Mouse (Mus musculus) midbrain, embryonic 14.5 days (tissue): ENCODE measurements around the gene Lmx1a. TPM values are rescaled to one million over a fixed set of nuclear protein-coding genes. Genes with fewer than 3 reads are reported as not detected.
A peak's percentile ranks its signal among the peaks of the same experiment; 100 is the strongest.

Experiments used
- ATAC-seq: fragments of 200-750 bp; cut with Nextera tagmentation; 2 replicates; pipeline ENCODE4 v1.8.0; 2017; ENCODE audit warnings: moderate number of reproducible peaks, moderate library complexity; ENCODE audit not compliant: low FRiP score, low TSS enrichment
- DNase-seq: peaks from one replicate; pipeline ENCODE4 v3.0.0-alpha.2; 2015
- H3K27ac ChIP-seq: fragments of 300-500 bp; sonication (generic); replicated peaks from 2 replicates; pipeline ENCODE4 v1.5.1; 2014; ENCODE audit warnings: mild to moderate bottlenecking, low read depth, low read length, moderate library complexity
- H3K27me3 ChIP-seq: fragments of 300-500 bp; sonication (generic); 2 replicates; pipeline ENCODE4 v1.6.1; 2014; ENCODE audit warnings: low read length, control low read depth, mixed read lengths; ENCODE audit not compliant: control insufficient read depth, insufficient read depth
- H3K36me3 ChIP-seq: fragments of 300-500 bp; sonication (generic); 2 replicates; pipeline ENCODE4 v1.6.1; 2014; ENCODE audit warnings: low read length, control low read depth; ENCODE audit not compliant: control insufficient read depth, insufficient read depth
- H3K4me1 ChIP-seq: fragments of 300-500 bp; sonication (generic); 2 replicates; pipeline ENCODE4 v1.6.1; 2014; ENCODE audit warnings: mild to moderate bottlenecking, antibody characterized with exemption, low read length, control low read depth; ENCODE audit not compliant: control insufficient read depth, insufficient read depth
- H3K4me2 ChIP-seq: fragments of 300-500 bp; sonication (generic); 2 replicates; pipeline ENCODE4 v1.6.1; 2014; ENCODE audit warnings: mild to moderate bottlenecking, low read length, moderate library complexity
- H3K4me3 ChIP-seq: fragments of 300-500 bp; sonication (generic); replicated peaks from 2 replicates; pipeline ENCODE4 v1.5.1; 2014; ENCODE audit warnings: low read depth, low read length
- H3K9ac ChIP-seq: fragments of 300-500 bp; sonication (generic); replicated peaks from 2 replicates; pipeline ENCODE4 v1.6.1; 2014; ENCODE audit warnings: mild to moderate bottlenecking, low read length, moderate library complexity
- H3K9me3 ChIP-seq: fragments of 300-500 bp; sonication (generic); 2 replicates; pipeline ENCODE4 v1.6.1; 2016; ENCODE audit warnings: low read length, control low read depth, mixed read lengths; ENCODE audit not compliant: control insufficient read depth
- WGBS: fragments of 180-500 bp; shearing (Covaris S2); extraction: QIAGEN DNeasy Blood & Tissue Kit; methylation state at CpG from one replicate; pipeline ENCODE4 v1.1.7; 2014; 5-methylcytosine and 5-hydroxymethylcytosine counted together
- polyA plus RNA-seq: library from polyadenylated mRNA; unstranded; fragments of >200 nt; fragmentation: Nextera tagmentation; extraction: Ambion mirVana; gene quantifications from 2 replicates; pipeline ENCODE4 v1.2.1, GENCODE M21; 2014

Gene Lmx1a
- polyA plus RNA-seq, 1 experiment from 2014 or later = 7.1 TPM

- Histone ChIP-seq H3K9me3 (no peaks in the 10 kb centered on the region), H3K27ac (no peak overlapping the region), H3K9ac (no peak overlapping the region), H3K4me2 (no peak overlapping the region), H3K4me3 (no peak overlapping the region), H3K4me1 (no peaks in the 10 kb centered on the region), H3K27me3 (no peaks in the 10 kb centered on the region), H3K36me3 (no peaks in the 10 kb centered on the region)
- ATAC-seq (no peak), DNase-seq (no peak)
- WGBS = 66% methylated on average over 4 of the region's 4 CpGs
Observed at GRCm38 (mm10) chr1:167854801-167855200, 165.8 kb downstream of the Lmx1a start.

GRCm38 (mm10) chr1:167872028-167872427, 183.0 kb downstream of the Lmx1a start:
- DNase-seq (no peak), ATAC-seq (no peak)
- Histone ChIP-seq H3K4me3 (no peak overlapping the region), H3K9me3 (no peaks in the 10 kb centered on the region), H3K27me3 (no peaks in the 10 kb centered on the region), H3K27ac (no peak overlapping the region), H3K4me2 (no peak overlapping the region), H3K9ac (no peak overlapping the region), H3K4me1 (no peaks in the 10 kb centered on the region), H3K36me3 (no peaks in the 10 kb centered on the region)
- 73% methylated on average over 1 of the region's 1 CpGs for WGBS

GRCm38 (mm10) chr1:167874099-167874498, 185.1 kb downstream of the Lmx1a start:
- no peak overlapping the region for H3K4me3 ChIP-seq
- no peak overlapping the region for H3K9ac ChIP-seq
- no peak for DNase-seq
- H3K4me2 ChIP-seq = no peak overlapping the region
- no peaks in the 10 kb centered on the region for H3K27me3 ChIP-seq
- no peaks in the 10 kb centered on the region for H3K4me1 ChIP-seq
- no peak overlapping the region for H3K27ac ChIP-seq
- no peaks in the 10 kb centered on the region for H3K36me3 ChIP-seq
- H3K9me3 ChIP-seq = no peaks in the 10 kb centered on the region
- 62% methylated on average over 3 of the region's 3 CpGs for WGBS
- no peak for ATAC-seq

DNA sequence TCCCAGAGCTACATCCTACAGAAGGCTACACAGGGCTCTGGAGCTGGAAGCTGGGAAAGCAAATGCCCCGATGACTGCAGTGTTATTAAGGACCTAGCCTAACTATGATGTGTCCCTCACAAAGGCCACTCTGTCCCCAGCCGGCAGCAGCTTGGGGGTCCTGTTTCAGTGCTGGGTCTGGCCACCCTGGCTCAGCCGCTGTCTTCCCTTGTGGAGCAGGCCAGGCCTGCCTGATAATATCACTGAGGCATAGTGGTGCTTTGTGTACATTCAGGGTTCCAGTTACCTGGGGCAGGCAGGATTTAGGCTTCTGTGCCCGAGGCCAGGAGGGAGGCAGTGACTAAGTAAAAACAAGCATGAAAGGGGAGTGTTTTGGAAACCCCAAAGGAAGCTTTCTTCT, 188.9 kb downstream of the Lmx1a start:
- WGBS = 79% methylated on average over 4 of the region's 4 CpGs
- no peak overlapping the region for H3K9ac ChIP-seq
- no peak for DNase-seq
- H3K9me3 ChIP-seq = no peaks in the 10 kb centered on the region
- no peak for ATAC-seq
- H3K36me3 ChIP-seq = no peaks in the 10 kb centered on the region
- H3K4me2 ChIP-seq = no peak overlapping the region
- no peak overlapping the region for H3K4me3 ChIP-seq
- no peaks in the 10 kb centered on the region for H3K27me3 ChIP-seq
- H3K4me1 ChIP-seq = no peaks in the 10 kb centered on the region
- no peak overlapping the region for H3K27ac ChIP-seq

- ATAC-seq = no peak
- no peaks in the 10 kb centered on the region for H3K36me3 ChIP-seq
- H3K9me3 ChIP-seq = no peaks in the 10 kb centered on the region
- H3K9ac ChIP-seq = no peak overlapping the region
- no peak overlapping the region for H3K27ac ChIP-seq
- H3K4me3 ChIP-seq = no peak overlapping the region
- 81% methylated on average over 11 of the region's 11 CpGs for WGBS
- H3K27me3 ChIP-seq = no peaks in the 10 kb centered on the region
- peak; percentile 7 for DNase-seq
- H3K4me2 ChIP-seq = no peak overlapping the region
- no peaks in the 10 kb centered on the region for H3K4me1 ChIP-seq
Observed at GRCm38 (mm10) chr1:167878354-167878753, 189.3 kb downstream of the Lmx1a start.

- H3K9me3 ChIP-seq = no peaks in the 10 kb centered on the region
- H3K4me3 ChIP-seq = no peak overlapping the region
- H3K27me3 ChIP-seq = no peaks in the 10 kb centered on the region
- no peak overlapping the region for H3K4me2 ChIP-seq
- H3K9ac ChIP-seq = no peak overlapping the region
- no peak overlapping the region for H3K27ac ChIP-seq
- no peaks in the 10 kb centered on the region for H3K36me3 ChIP-seq
- WGBS = 97% methylated on average over 5 of the region's 5 CpGs
- DNase-seq (no peak), ATAC-seq (no peak)
- H3K4me1 ChIP-seq = 0 out of 2 replicates have a peak, but pooled peaks cover 6% of the 10 kb centered on the region
Observed at GRCm38 (mm10) chr1:167885776-167886175, 196.7 kb downstream of the Lmx1a start.

GRCm38 (mm10) chr1:167888120-167888519, 199.1 kb downstream of the Lmx1a start:
- Histone ChIP-seq H3K4me3 (no peak overlapping the region), H3K36me3 (no peaks in the 10 kb centered on the region), H3K9me3 (no peaks in the 10 kb centered on the region), H3K27ac (no peak overlapping the region), H3K4me1 (0 out of 2 replicates have a peak, but pooled peaks cover 6% of the 10 kb centered on the region), H3K27me3 (no peaks in the 10 kb centered on the region), H3K4me2 (peak overlapping the region; percentile 34), H3K9ac (no peak overlapping the region)
- WGBS = 69% methylated on average over 5 of the region's 5 CpGs
- DNase-seq = peak; percentile 21
- no peak for ATAC-seq

DNA sequence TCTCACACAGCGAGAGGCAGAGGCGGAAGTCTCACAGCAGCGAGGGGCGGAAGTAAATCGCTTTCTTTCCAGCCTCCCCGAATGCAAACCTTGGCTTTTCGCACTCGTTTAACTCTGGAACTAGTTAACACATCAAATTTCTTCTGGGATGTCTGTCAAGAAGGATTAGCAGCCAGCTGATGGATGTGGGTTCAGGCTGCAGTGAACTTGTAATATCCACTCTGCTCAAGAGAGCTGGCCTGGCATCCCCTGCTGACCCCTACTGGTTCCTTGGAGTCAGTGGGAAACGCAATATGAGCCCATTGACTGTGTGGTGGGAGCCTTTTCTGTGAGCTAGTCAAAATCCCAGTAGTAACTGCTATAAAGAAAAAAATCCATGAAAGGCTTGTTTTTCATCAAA, 199.8 kb downstream of the Lmx1a start:
- Histone ChIP-seq H3K9ac (no peak overlapping the region), H3K27ac (no peak overlapping the region), H3K27me3 (no peaks in the 10 kb centered on the region), H3K4me3 (no peak overlapping the region), H3K36me3 (no peaks in the 10 kb centered on the region), H3K4me1 (0 out of 2 replicates have a peak, but pooled peaks cover 6% of the 10 kb centered on the region), H3K4me2 (peak overlapping the region; percentile 34), H3K9me3 (no peaks in the 10 kb centered on the region)
- 23% methylated on average over 9 of the region's 9 CpGs for WGBS
- DNase-seq = peak; percentile 72
- ATAC-seq = peak; percentile 53; the same call in 1 of the 2 replicates

- Histone ChIP-seq H3K4me3 (no peak overlapping the region), H3K9me3 (no peaks in the 10 kb centered on the region), H3K27ac (no peak overlapping the region), H3K36me3 (no peaks in the 10 kb centered on the region), H3K27me3 (no peaks in the 10 kb centered on the region), H3K4me2 (no peak overlapping the region), H3K4me1 (no peaks in the 10 kb centered on the region), H3K9ac (no peak overlapping the region)
- DNase-seq = peak; percentile 88
- ATAC-seq = no peak
- WGBS = 30% methylated on average over 7 of the region's 7 CpGs
Observed at GRCm38 (mm10) chr1:167896234-167896633, 207.2 kb downstream of the Lmx1a start.
